Mouse (Mus musculus): ENCODE measurements at regions not wholly inside any gene's neighbourhood (a gene's known extent, or its start where the extent isn't known, plus 50 kb on each side); places are given as distances from the start of the nearest gene placed in this dataset.

- peak overlapping the region; percentile 95 for H3K27ac ChIP-seq (ENCODE audit: low read length)
- H3K27me3 ChIP-seq (ENCODE audit: insufficient read depth, low read length) = no peaks in the 10 kb centered on the region
- H3K4me1 ChIP-seq (ENCODE audit: insufficient read depth, low read length) = peaks cover 39% of the 10 kb centered on the region
- H3K4me2 ChIP-seq (replicated peaks; ENCODE audit: low read depth, low read length) = 0 out of 2 replicates have a peak overlapping the region, but pooled peaks have one; percentile 19
- peak overlapping the region; percentile 48 for H3K9ac ChIP-seq (replicated peaks; ENCODE audit: low read length)
- H3K9me3 ChIP-seq (ENCODE audit: low read length) = no peaks in the 10 kb centered on the region
- H3K36me3 ChIP-seq (ENCODE audit: insufficient read depth, low read length) = no peaks in the 10 kb centered on the region
- 55% methylated on average over 2 of the region's 2 CpGs for WGBS
- no peak overlapping the region for H3K4me3 ChIP-seq (ENCODE audit: low read length)
- no peak for ATAC-seq (ENCODE audit: low FRiP score, low TSS enrichment)
Measured at GRCm38 (mm10) chr13:37482038-37482437, 137.0 kb downstream of the Ly86 start.

DNA sequence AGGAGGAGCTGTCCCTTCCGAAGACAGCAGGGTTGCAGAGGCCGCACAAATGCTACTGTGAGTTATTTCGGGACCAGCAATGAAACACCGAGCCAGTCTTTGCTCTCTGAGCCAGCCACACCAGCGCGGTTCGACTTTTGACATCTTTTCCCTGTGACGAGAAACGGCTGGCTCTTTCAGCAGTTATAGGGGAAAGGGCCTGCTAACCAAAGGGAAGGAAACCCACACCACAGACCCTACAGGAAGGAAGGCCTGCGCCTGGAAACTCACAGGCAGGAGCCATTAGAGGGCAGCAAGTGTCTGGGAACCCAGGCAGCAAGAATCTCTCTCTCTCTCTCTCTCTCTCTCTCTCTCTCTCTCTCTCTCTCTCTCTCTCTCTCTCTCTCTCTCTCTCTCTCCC lies 137.6 kb downstream of the Ly86 start:
- H3K4me1 ChIP-seq (ENCODE audit: insufficient read depth, low read length) = peaks cover 34% of the 10 kb centered on the region
- WGBS = 9% methylated on average over 10 of the region's 10 CpGs
- H3K36me3 ChIP-seq (ENCODE audit: insufficient read depth, low read length) = no peaks in the 10 kb centered on the region
- H3K27me3 ChIP-seq (ENCODE audit: insufficient read depth, low read length) = no peaks in the 10 kb centered on the region
- H3K27ac ChIP-seq (ENCODE audit: low read length) = peak overlapping the region; percentile 95
- peak overlapping the region; percentile 43 for H3K4me2 ChIP-seq (replicated peaks; ENCODE audit: low read depth, low read length)
- no peak overlapping the region for H3K4me3 ChIP-seq (ENCODE audit: low read length)
- H3K9ac ChIP-seq (replicated peaks; ENCODE audit: low read length) = peak overlapping the region; percentile 70; the same call in 1 of the 2 replicates
- no peaks in the 10 kb centered on the region for H3K9me3 ChIP-seq (ENCODE audit: low read length)
- peak; percentile 80 for ATAC-seq (ENCODE audit: low FRiP score, low TSS enrichment)

- peak; percentile 60 for ATAC-seq (ENCODE audit: low FRiP score, low TSS enrichment)
- H3K9ac ChIP-seq (replicated peaks; ENCODE audit: low read length) = peak overlapping the region; percentile 70
- H3K36me3 ChIP-seq (ENCODE audit: insufficient read depth, low read length) = no peaks in the 10 kb centered on the region
- H3K4me3 ChIP-seq (ENCODE audit: low read length) = 0 out of 2 replicates have a peak overlapping the region, but pooled peaks have one; percentile 7
- no peaks in the 10 kb centered on the region for H3K9me3 ChIP-seq (ENCODE audit: low read length)
- no peaks in the 10 kb centered on the region for H3K27me3 ChIP-seq (ENCODE audit: insufficient read depth, low read length)
- H3K27ac ChIP-seq (ENCODE audit: low read length) = peak overlapping the region; percentile 95
- peaks cover 29% of the 10 kb centered on the region for H3K4me1 ChIP-seq (ENCODE audit: insufficient read depth, low read length)
- H3K4me2 ChIP-seq (replicated peaks; ENCODE audit: low read depth, low read length) = peak overlapping the region; percentile 43
- 30% methylated on average over 17 of the region's 19 CpGs for WGBS
Measured at GRCm38 (mm10) chr13:37483010-37483855, 138.2 kb downstream of the Ly86 start.

GRCm38 (mm10) chr13:37484631-37485030 lies 139.6 kb downstream of the Ly86 start:
- WGBS = 82% methylated on average over 4 of the region's 4 CpGs
- Histone ChIP-seq H3K4me1 (ENCODE audit: insufficient read depth, low read length) (peaks cover 26% of the 10 kb centered on the region), H3K27me3 (ENCODE audit: insufficient read depth, low read length) (no peaks in the 10 kb centered on the region), H3K9me3 (ENCODE audit: low read length) (no peaks in the 10 kb centered on the region), H3K4me2 (replicated peaks; ENCODE audit: low read depth, low read length) (no peak overlapping the region), H3K36me3 (ENCODE audit: insufficient read depth, low read length) (no peaks in the 10 kb centered on the region), H3K27ac (ENCODE audit: low read length) (no peak overlapping the region), H3K9ac (replicated peaks; ENCODE audit: low read length) (no peak overlapping the region), H3K4me3 (ENCODE audit: low read length) (no peak overlapping the region)
- ATAC-seq (ENCODE audit: low FRiP score, low TSS enrichment) = no peak

DNA sequence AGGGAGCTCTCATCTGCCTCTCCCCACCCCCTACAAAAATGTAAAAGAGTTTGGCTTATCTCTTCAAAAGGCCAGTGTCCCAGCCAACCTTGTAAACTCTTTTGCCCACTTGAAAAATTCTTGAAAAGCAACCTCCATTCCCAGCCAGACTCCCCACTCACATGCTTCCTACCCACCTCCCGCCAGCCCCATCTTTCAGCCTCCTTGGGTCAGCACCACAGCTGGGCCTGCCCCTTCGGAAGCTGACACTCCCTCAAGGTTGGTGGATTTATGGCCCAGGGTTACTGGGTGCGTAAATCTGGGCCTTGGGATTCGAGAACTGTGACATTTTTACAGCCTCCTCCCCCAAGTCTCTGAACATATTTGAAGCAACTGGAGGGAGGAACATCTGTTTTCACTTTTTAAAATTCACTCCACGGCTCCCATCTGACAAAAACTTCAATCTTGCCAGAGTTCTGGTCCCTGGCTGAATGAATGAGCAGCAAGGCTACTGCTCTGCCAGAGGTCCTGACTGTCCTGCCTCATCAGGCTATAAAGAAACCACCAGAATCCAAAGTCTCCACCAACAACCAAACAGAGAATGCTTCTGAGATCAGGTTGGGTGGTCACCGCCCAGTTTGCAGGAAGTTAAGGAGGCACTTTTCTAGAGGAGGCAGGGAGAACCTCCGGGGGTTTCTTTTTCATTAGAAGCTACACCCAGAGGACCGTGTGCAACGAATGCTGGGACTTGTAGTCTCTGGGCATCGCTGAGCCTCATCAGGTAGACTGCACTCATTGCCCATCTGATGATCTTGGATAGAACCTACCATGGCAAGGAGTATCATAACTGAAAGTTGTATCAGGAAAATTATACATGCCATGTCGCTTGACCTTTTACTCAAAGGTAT lies 147.3 kb downstream of the Ly86 start:
- peaks cover 18% of the 10 kb centered on the region for H3K4me1 ChIP-seq (ENCODE audit: insufficient read depth, low read length)
- H3K9me3 ChIP-seq (ENCODE audit: low read length) = no peaks in the 10 kb centered on the region
- 22% methylated on average over 11 of the region's 11 CpGs for WGBS
- no peak overlapping the region for H3K9ac ChIP-seq (replicated peaks; ENCODE audit: low read length)
- no peaks in the 10 kb centered on the region for H3K27me3 ChIP-seq (ENCODE audit: insufficient read depth, low read length)
- peak overlapping the region; percentile 86 for H3K27ac ChIP-seq (ENCODE audit: low read length)
- H3K4me2 ChIP-seq (replicated peaks; ENCODE audit: low read depth, low read length) = peak overlapping the region; percentile 16
- H3K36me3 ChIP-seq (ENCODE audit: insufficient read depth, low read length) = no peaks in the 10 kb centered on the region
- no peak overlapping the region for H3K4me3 ChIP-seq (ENCODE audit: low read length)
- peak; percentile 92 for ATAC-seq (ENCODE audit: low FRiP score, low TSS enrichment)

DNA sequence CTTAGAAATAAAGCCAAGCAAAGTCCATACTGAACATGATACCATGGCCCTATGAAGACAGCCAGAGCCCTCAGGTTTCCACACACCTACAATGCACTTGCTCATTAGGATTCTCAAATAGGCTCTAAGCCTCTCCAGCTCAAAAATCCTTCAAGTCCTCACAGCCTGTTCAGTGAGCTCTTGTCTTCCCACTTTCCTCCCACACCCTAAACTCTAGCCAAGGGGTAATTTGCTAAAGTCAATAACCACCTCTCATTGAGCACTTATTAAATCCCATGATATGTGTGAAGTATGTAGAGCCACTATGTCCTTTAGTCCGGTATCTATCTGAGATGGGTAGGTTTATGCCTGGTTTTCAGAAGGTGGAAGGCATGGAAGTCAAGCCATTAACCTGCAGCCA lies 148.3 kb downstream of the Ly86 start:
- H3K9ac ChIP-seq (replicated peaks; ENCODE audit: low read length) = no peak overlapping the region
- H3K27ac ChIP-seq (ENCODE audit: low read length) = no peak overlapping the region
- H3K9me3 ChIP-seq (ENCODE audit: low read length) = no peaks in the 10 kb centered on the region
- no peaks in the 10 kb centered on the region for H3K36me3 ChIP-seq (ENCODE audit: insufficient read depth, low read length)
- peaks cover 18% of the 10 kb centered on the region for H3K4me1 ChIP-seq (ENCODE audit: insufficient read depth, low read length)
- ATAC-seq (ENCODE audit: low FRiP score, low TSS enrichment) = no peak
- no peak overlapping the region for H3K4me2 ChIP-seq (replicated peaks; ENCODE audit: low read depth, low read length)
- WGBS = 91% methylated on average over 1 of the region's 1 CpGs
- no peaks in the 10 kb centered on the region for H3K27me3 ChIP-seq (ENCODE audit: insufficient read depth, low read length)
- H3K4me3 ChIP-seq (ENCODE audit: low read length) = no peak overlapping the region

GRCm38 (mm10) chr13:37495272-37495932 lies 150.4 kb downstream of the Ly86 start:
- WGBS = 81% methylated on average over 8 of the region's 8 CpGs
- Histone ChIP-seq H3K9ac (replicated peaks; ENCODE audit: low read length) (no peak overlapping the region), H3K9me3 (ENCODE audit: low read length) (no peaks in the 10 kb centered on the region), H3K4me1 (ENCODE audit: insufficient read depth, low read length) (peaks cover 18% of the 10 kb centered on the region), H3K36me3 (ENCODE audit: insufficient read depth, low read length) (no peaks in the 10 kb centered on the region), H3K4me3 (ENCODE audit: low read length) (no peak overlapping the region), H3K27ac (ENCODE audit: low read length) (no peak overlapping the region), H3K4me2 (replicated peaks; ENCODE audit: low read depth, low read length) (no peak overlapping the region), H3K27me3 (ENCODE audit: insufficient read depth, low read length) (no peaks in the 10 kb centered on the region)
- no peak for ATAC-seq (ENCODE audit: low FRiP score, low TSS enrichment)

GRCm38 (mm10) chr13:37497986-37498385 lies 153.0 kb downstream of the Ly86 start:
- Histone ChIP-seq H3K9me3 (ENCODE audit: low read length) (no peaks in the 10 kb centered on the region), H3K27ac (ENCODE audit: low read length) (no peak overlapping the region), H3K27me3 (ENCODE audit: insufficient read depth, low read length) (no peaks in the 10 kb centered on the region), H3K9ac (replicated peaks; ENCODE audit: low read length) (no peak overlapping the region), H3K4me1 (ENCODE audit: insufficient read depth, low read length) (peaks cover 4% of the 10 kb centered on the region; the same call in 1 of the 2 replicates), H3K4me2 (replicated peaks; ENCODE audit: low read depth, low read length) (no peak overlapping the region), H3K4me3 (ENCODE audit: low read length) (no peak overlapping the region), H3K36me3 (ENCODE audit: insufficient read depth, low read length) (no peaks in the 10 kb centered on the region)
- ATAC-seq (ENCODE audit: low FRiP score, low TSS enrichment) = no peak
- WGBS = 44% methylated on average over 3 of the region's 3 CpGs

GRCm38 (mm10) chr13:37500668-37501286 lies 155.8 kb downstream of the Ly86 start:
- Histone ChIP-seq H3K9ac (replicated peaks; ENCODE audit: low read length) (no peak overlapping the region), H3K27me3 (ENCODE audit: insufficient read depth, low read length) (no peaks in the 10 kb centered on the region), H3K27ac (ENCODE audit: low read length) (peak overlapping the region; percentile 34; the same call in 1 of the 2 replicates), H3K4me2 (replicated peaks; ENCODE audit: low read depth, low read length) (no peak overlapping the region), H3K4me3 (ENCODE audit: low read length) (no peak overlapping the region), H3K9me3 (ENCODE audit: low read length) (no peaks in the 10 kb centered on the region), H3K4me1 (ENCODE audit: insufficient read depth, low read length) (peaks cover 3% of the 10 kb centered on the region), H3K36me3 (ENCODE audit: insufficient read depth, low read length) (no peaks in the 10 kb centered on the region)
- no peak for ATAC-seq (ENCODE audit: low FRiP score, low TSS enrichment)
- 55% methylated on average over 4 of the region's 4 CpGs for WGBS
